8 mouse cellular contexts compared by ENCODE assay signal in the genomic region with DNA sequence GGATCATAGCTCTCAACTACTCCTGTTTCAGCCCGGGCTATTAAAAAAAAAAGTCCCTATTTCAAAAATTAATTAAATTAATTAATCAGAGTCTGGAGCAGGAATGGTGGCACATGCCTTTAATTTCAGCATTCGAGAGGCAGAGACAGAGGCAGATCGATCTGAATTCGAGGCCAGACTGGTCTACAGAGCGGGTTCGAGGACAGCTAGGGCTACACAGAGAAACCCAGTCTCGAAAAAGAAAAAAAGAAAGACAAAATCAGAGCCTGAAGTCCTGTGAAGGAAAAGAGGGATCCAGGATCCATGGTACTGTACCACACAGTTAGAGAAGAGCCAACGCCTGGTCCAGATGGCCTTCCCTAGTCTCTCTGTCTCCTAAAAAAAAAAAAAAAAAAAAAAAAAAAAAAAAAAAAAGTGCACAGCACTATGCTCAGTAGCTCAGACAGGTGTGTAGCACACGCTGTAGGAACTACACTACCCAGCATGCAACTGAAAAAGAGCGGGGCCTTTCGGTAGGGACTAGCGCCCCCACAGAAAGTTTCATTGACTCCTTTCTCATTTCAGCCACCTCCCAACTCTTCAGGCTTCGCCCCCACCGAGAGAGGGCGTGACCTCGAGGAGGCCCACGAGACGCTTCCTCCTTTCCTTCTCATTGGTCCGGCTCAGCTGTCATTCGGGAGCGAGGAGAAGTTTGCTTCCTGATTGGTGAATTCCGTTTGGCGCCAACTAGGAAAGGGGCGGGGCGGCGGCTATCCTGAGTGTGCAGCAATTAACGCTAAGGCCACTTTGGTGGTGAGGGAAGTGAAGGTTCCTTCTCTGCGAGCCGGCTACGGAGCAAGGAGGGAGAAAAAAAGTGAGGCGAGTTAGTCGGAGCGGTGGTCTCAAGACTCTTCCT. TPM values are rescaled to one million over a fixed set of nuclear protein-coding genes. Genes with fewer than 3 reads are reported as not detected.
DNase-seq lines count a peak whose midpoint lies in the region; ATAC-seq lines count a peak whose summit lies in the region.

A gene (plus strand): TSS at position 783 of the 895 bp plus-strand sequence.

- ATAC-seq in megakaryocyte progenitor cell, adult 5-6 weeks (replicated peaks; ENCODE audit: poor library complexity): peak; percentile 93

- DNase-seq in adipocyte (ENCODE audit: low spot score): peak; percentile 98
- DNase-seq in embryo, embryonic 10 days (ENCODE audit: low spot score): peak; percentile 99
- peak; percentile 96 for DNase-seq in gastrocnemius, postnatal 10 days
- DNase-seq in induced T-regulatory cell, adult 2 months (ENCODE audit: low read depth): peak; percentile 99
- peak; percentile 94 to 98 for DNase-seq in left cerebral cortex, adult 9 months (ENCODE audit: low spot score in 2 of 2)
- peak; percentile 92 for DNase-seq in right cerebral cortex, postnatal 14 days
- DNase-seq in urinary bladder, postnatal 36 days (ENCODE audit: low spot score in 2 of 2): peak; percentile 97 to 98

RNA-seq across cellular contexts. Expression of the gene that starts here (rescaled TPM):
- 1 to 10 TPM; 6.2 to 9.2 TPM for total RNA-seq in gastrocnemius, postnatal 10 days (2021)
- 28.8 and 33.8 TPM in 2 replicates for total RNA-seq in megakaryocyte progenitor cell, adult 5-6 weeks (2015)
- 46.3 and 55.2 TPM in 2 replicates for total RNA-seq in megakaryocyte progenitor cell, adult 5-6 weeks (2017)

Comparison
In these comparisons a context has a peak if more than half of its experiments do, and no peak if none do; other contexts are left out.
1. Peak in every context shown above with its lines: DNase-seq and ATAC-seq.